Mouse (Mus musculus) hindbrain, embryonic 12.5 days (tissue): ENCODE results near the gene Rfx1. TPM values are rescaled to one million over a fixed set of nuclear protein-coding genes. Genes with fewer than 3 reads are reported as not detected.

Experiments
- ATAC-seq: fragments of 200-750 bp; cut with Nextera tagmentation; 2 replicates; pipeline ENCODE4 v1.8.0; 2017; ENCODE audit warnings: moderate TSS enrichment; ENCODE audit not compliant: low FRiP score
- H3K27ac ChIP-seq: fragments of 300-500 bp; sonication (generic); 2 replicates; pipeline ENCODE4 v1.5.1; 2016; ENCODE audit warnings: mild to moderate bottlenecking
- H3K27me3 ChIP-seq: fragments of 300-500 bp; sonication (generic); 2 replicates; pipeline ENCODE4 v1.6.1; 2016; ENCODE audit warnings: mild to moderate bottlenecking
- H3K36me3 ChIP-seq: fragments of 300-500 bp; sonication (generic); 2 replicates; pipeline ENCODE4 v1.6.1; 2016; ENCODE audit warnings: mild to moderate bottlenecking
- H3K4me1 ChIP-seq: fragments of 300-500 bp; sonication (generic); 2 replicates; pipeline ENCODE4 v1.6.1; 2016
- H3K4me2 ChIP-seq: fragments of 300-500 bp; sonication (generic); replicated peaks from 2 replicates; pipeline ENCODE4 v1.6.1; 2016; ENCODE audit warnings: mild to moderate bottlenecking
- H3K4me3 ChIP-seq: fragments of 300-500 bp; sonication (generic); 2 replicates; pipeline ENCODE4 v1.5.1; 2016; ENCODE audit warnings: mild to moderate bottlenecking
- H3K9ac ChIP-seq: fragments of 300-500 bp; sonication (generic); 2 replicates; pipeline ENCODE4 v1.6.1; 2016; ENCODE audit warnings: mild to moderate bottlenecking, moderate library complexity
- H3K9me3 ChIP-seq: fragments of 300-500 bp; sonication (generic); replicated peaks from 2 replicates; pipeline ENCODE4 v1.6.1; 2016; ENCODE audit warnings: mild to moderate bottlenecking
- WGBS: fragments of 180-500 bp; shearing (Covaris S2); methylation state at CpG from one replicate; pipeline ENCODE4 v1.1.7; 2016; 5-methylcytosine and 5-hydroxymethylcytosine counted together
- polyA plus RNA-seq: library from polyadenylated mRNA; unstranded; fragments of >200 nt; fragmentation: Nextera tagmentation; extraction: Ambion mirVana; gene quantifications from 2 replicates; pipeline ENCODE4 v1.2.1, GENCODE M21; 2016

The Rfx1 gene
- polyA plus RNA-seq, 1 experiment from 2014 or later: 9.4 TPM

DNA sequence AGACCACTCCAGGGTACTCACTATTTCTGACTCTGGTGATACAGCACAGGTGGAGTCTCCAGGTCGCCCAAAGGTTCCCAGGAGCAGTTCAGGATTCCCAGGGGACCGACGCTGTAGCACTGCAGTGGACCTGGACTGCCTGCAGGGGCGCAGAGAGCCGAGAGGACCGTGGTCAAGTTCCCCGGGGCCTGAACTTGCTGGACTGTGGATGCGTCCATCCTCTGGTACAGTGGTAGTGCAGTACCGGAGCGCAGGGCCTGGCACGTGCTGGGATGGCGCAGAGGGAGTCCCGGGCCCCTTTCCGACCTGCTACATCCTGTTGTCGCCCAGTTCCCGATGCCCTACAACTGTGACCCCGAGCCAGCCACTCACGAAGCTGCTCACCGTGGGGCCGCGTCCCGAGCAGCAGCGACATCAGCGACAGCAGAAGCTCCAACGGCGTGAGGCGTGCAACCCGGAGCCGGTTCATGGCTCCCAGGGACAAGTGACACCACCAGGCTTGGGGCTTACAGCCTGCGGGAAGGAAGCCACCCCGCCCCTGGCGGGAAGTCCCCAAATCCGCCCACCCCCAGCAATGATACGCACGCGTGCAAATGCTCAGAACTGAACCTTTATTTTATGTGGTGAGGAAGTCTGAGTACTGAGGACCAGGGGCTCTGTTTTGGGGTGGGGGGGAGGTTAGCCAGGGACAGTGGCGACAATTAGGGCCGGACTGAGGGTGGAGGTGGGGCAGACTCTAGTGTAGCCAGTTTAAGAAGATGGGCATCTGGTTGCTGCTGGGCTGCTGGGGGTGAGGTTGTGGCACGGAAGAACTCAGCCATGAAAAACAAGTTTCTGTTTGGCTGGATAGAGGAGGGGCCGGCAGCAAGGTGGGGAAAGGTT lies 24.3 kb upstream of the Rfx1 start, which contains the start of gene Il27ra:
Gene Il27ra (minus strand): TSS at position 524 of the 882 bp plus-strand sequence.
- H3K36me3 ChIP-seq: no peaks in the 10 kb centered on the region
- peak within 1 kb of the TSS; percentile 30 for H3K4me3 ChIP-seq
- peak within 1 kb of the TSS; percentile 33; the same call in 1 of the 2 replicates for H3K9ac ChIP-seq
- no peaks in the 10 kb centered on the region for H3K9me3 ChIP-seq
- 4% methylated on average over 40 of the region's 40 CpGs for WGBS
- ATAC-seq: peak; percentile 60
- no peak within 1 kb of the TSS for H3K27ac ChIP-seq
- H3K4me1 ChIP-seq: peaks cover 17% of the 10 kb centered on the region
- peak within 1 kb of the TSS; percentile 55 for H3K4me2 ChIP-seq
- peaks cover 81% of the 10 kb centered on the region for H3K27me3 ChIP-seq

- no peaks in the 10 kb centered on the region for H3K36me3 ChIP-seq
- no peak for ATAC-seq
- H3K27ac ChIP-seq: no peak overlapping the region
- H3K9ac ChIP-seq: no peak overlapping the region
- no peaks in the 10 kb centered on the region for H3K9me3 ChIP-seq
- H3K27me3 ChIP-seq: peaks cover 79% of the 10 kb centered on the region
- WGBS: 38% methylated on average over 12 of the region's 12 CpGs
- H3K4me3 ChIP-seq: no peak overlapping the region
- H3K4me1 ChIP-seq: peaks cover 17% of the 10 kb centered on the region
- peak overlapping the region; percentile 55; the same call in 1 of the 2 replicates for H3K4me2 ChIP-seq
Measured at GRCm38 (mm10) chr8:84042948-84043342, 23.7 kb upstream of the Rfx1 start.

GRCm38 (mm10) chr8:84044103-84044502 lies 22.5 kb upstream of the Rfx1 start:
- no peak for ATAC-seq
- no peaks in the 10 kb centered on the region for H3K9me3 ChIP-seq
- WGBS: 6% methylated on average over 7 of the region's 7 CpGs
- no peak overlapping the region for H3K4me3 ChIP-seq
- peaks cover 70% of the 10 kb centered on the region for H3K27me3 ChIP-seq
- no peak overlapping the region for H3K27ac ChIP-seq
- H3K9ac ChIP-seq: no peak overlapping the region
- H3K36me3 ChIP-seq: no peaks in the 10 kb centered on the region
- peaks cover 17% of the 10 kb centered on the region for H3K4me1 ChIP-seq
- H3K4me2 ChIP-seq: no peak overlapping the region

GRCm38 (mm10) chr8:84044900-84045299 lies 21.7 kb upstream of the Rfx1 start, which contains the start of gene Rln3:
Gene Rln3 (minus strand): TSS chr8:84045000.
- peak within 1 kb of the TSS; percentile 29; the same call in 1 of the 2 replicates for H3K4me2 ChIP-seq
- no peaks in the 10 kb centered on the region for H3K9me3 ChIP-seq
- no peak within 1 kb of the TSS for H3K4me3 ChIP-seq
- WGBS: 14% methylated on average over 9 of the region's 9 CpGs
- peaks cover 17% of the 10 kb centered on the region for H3K4me1 ChIP-seq
- H3K36me3 ChIP-seq: no peaks in the 10 kb centered on the region
- H3K27ac ChIP-seq: no peak within 1 kb of the TSS
- peaks cover 64% of the 10 kb centered on the region for H3K27me3 ChIP-seq
- no peak for ATAC-seq
- no peak within 1 kb of the TSS for H3K9ac ChIP-seq

- Histone ChIP-seq H3K4me2 (no peak overlapping the region), H3K27ac (no peak overlapping the region), H3K27me3 (peaks cover 48% of the 10 kb centered on the region), H3K9me3 (no peaks in the 10 kb centered on the region), H3K4me3 (no peak overlapping the region), H3K9ac (no peak overlapping the region), H3K36me3 (no peaks in the 10 kb centered on the region), H3K4me1 (peaks cover 19% of the 10 kb centered on the region)
- ATAC-seq: no peak
- WGBS: 88% methylated on average over 3 of the region's 3 CpGs
Measured at GRCm38 (mm10) chr8:84046505-84046904, 20.1 kb upstream of the Rfx1 start.

GRCm38 (mm10) chr8:84048171-84048570 lies 18.5 kb upstream of the Rfx1 start:
- Histone ChIP-seq H3K4me1 (peaks cover 11% of the 10 kb centered on the region; the same call in 1 of the 2 replicates), H3K27ac (no peak overlapping the region), H3K36me3 (no peaks in the 10 kb centered on the region), H3K9ac (no peak overlapping the region), H3K4me2 (no peak overlapping the region), H3K27me3 (peaks cover 32% of the 10 kb centered on the region), H3K9me3 (no peaks in the 10 kb centered on the region), H3K4me3 (no peak overlapping the region)
- ATAC-seq: no peak
- WGBS: 77% methylated on average over 5 of the region's 5 CpGs

DNA sequence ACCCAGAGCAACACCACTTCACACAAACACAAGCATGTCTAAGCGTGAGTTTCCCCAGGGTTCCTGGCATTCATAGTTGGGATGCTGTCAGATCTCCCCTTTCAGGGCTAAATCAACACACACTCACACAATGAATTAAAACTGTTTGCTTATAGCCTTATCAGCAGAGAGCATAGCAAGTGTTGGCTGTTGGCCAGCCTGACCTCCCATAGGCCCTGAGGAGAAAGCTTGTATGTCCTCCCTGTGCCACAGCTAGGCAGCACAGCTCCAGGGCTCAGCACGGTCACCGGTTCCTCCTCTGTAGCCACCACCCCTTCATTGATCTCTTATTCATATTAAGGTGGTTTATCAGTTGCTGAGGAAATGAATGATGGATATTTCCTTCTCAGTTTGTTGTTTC lies 13.9 kb upstream of the Rfx1 start:
- Histone ChIP-seq H3K36me3 (no peaks in the 10 kb centered on the region), H3K4me3 (no peak overlapping the region), H3K4me2 (no peak overlapping the region), H3K9ac (no peak overlapping the region), H3K27ac (no peak overlapping the region), H3K4me1 (0 out of 2 replicates have a peak, but pooled peaks cover 3% of the 10 kb centered on the region), H3K27me3 (peaks cover 2% of the 10 kb centered on the region; the same call in 1 of the 2 replicates), H3K9me3 (no peaks in the 10 kb centered on the region)
- 77% methylated on average over 3 of the region's 3 CpGs for WGBS
- no peak for ATAC-seq

DNA sequence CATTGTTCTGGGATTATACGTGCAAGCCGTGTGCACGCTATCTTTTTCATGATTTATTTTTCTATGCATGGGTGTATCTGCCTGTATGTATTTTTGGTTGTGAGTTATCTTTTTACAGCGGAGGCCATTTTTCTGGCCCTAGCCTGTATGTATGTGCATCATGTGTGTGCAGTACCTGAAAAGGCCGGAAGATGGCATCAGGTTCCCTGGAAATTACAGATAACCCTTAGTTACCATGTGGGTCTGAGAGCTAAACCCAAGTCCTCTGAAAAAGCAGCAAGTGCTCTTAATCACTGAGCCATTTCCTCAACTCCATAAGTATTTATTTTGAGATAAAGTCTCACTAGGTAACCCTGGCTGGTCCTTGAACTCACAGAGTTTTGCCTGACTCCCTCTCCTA lies 13.4 kb upstream of the Rfx1 start:
- Histone ChIP-seq H3K27me3 (peaks cover 2% of the 10 kb centered on the region; the same call in 1 of the 2 replicates), H3K4me1 (0 out of 2 replicates have a peak, but pooled peaks cover 3% of the 10 kb centered on the region), H3K9ac (no peak overlapping the region), H3K36me3 (no peaks in the 10 kb centered on the region), H3K9me3 (no peaks in the 10 kb centered on the region), H3K4me3 (no peak overlapping the region), H3K27ac (no peak overlapping the region), H3K4me2 (no peak overlapping the region)
- WGBS: 95% methylated on average over 5 of the region's 5 CpGs
- ATAC-seq: no peak

DNA sequence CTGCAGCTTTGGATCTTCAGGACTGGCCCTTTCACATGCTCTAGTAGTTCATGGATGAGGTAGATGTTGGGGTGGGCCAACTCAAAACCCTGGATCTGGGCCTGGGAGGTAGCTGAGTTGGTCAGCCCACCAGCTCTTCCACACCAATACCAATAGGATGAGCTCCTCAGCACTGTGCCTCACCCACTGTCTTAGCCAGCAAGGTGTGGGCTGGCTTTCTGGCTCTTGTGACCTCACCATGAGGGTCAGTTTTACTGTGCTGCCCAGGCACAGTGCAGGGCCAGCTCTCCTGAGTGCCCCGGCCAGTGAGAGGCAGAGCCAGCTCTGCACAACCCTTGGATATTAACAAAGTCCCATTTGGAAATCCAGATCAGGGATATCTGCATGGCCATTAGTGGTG lies 8.8 kb upstream of the Rfx1 start:
- H3K27me3 ChIP-seq: peaks cover 2% of the 10 kb centered on the region; the same call in 1 of the 2 replicates
- no peak overlapping the region for H3K27ac ChIP-seq
- 96% methylated on average over 1 of the region's 1 CpGs for WGBS
- no peaks in the 10 kb centered on the region for H3K4me1 ChIP-seq
- no peak overlapping the region for H3K4me3 ChIP-seq
- no peak overlapping the region for H3K4me2 ChIP-seq
- no peak for ATAC-seq
- no peaks in the 10 kb centered on the region for H3K36me3 ChIP-seq
- H3K9ac ChIP-seq: no peak overlapping the region
- H3K9me3 ChIP-seq: no peaks in the 10 kb centered on the region

DNA sequence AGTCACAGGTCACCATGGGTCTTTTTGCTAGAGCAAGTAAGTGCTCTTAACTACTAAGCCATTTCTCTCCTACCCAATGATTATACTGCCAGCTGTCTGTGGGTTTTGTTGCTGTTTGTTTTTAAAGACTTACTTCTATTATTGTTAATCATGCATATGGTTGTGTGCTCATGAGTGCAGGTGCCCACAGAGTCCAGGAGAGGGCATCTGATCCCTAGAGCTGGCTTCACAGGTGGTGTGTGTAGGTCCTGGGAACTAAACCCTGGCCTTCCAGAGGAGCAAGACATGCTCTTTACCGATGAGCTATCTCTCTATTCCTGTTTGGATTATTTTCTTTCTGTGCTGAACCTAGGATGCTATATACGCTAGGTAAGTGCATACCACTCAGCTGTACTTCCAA lies 7.4 kb upstream of the Rfx1 start:
- H3K9me3 ChIP-seq: no peaks in the 10 kb centered on the region
- H3K9ac ChIP-seq: no peak overlapping the region
- no peaks in the 10 kb centered on the region for H3K4me1 ChIP-seq
- no peaks in the 10 kb centered on the region for H3K36me3 ChIP-seq
- ATAC-seq: no peak
- no peak overlapping the region for H3K4me2 ChIP-seq
- no peak overlapping the region for H3K4me3 ChIP-seq
- H3K27me3 ChIP-seq: peaks cover 2% of the 10 kb centered on the region; the same call in 1 of the 2 replicates
- H3K27ac ChIP-seq: no peak overlapping the region
- WGBS: 98% methylated on average over 2 of the region's 2 CpGs

- 88% methylated on average over 2 of the region's 2 CpGs for WGBS
- peaks cover 2% of the 10 kb centered on the region; the same call in 1 of the 2 replicates for H3K27me3 ChIP-seq
- no peak overlapping the region for H3K4me2 ChIP-seq
- H3K36me3 ChIP-seq: no peaks in the 10 kb centered on the region
- H3K27ac ChIP-seq: no peak overlapping the region
- no peak overlapping the region for H3K9ac ChIP-seq
- no peak for ATAC-seq
- no peaks in the 10 kb centered on the region for H3K4me1 ChIP-seq
- H3K9me3 ChIP-seq: no peaks in the 10 kb centered on the region
- no peak overlapping the region for H3K4me3 ChIP-seq
Measured at GRCm38 (mm10) chr8:84060245-84060644, 6.4 kb upstream of the Rfx1 start.

GRCm38 (mm10) chr8:84063861-84064610 lies 2.6 kb upstream of the Rfx1 start:
- H3K9ac ChIP-seq: no peak overlapping the region
- H3K27ac ChIP-seq: no peak overlapping the region
- H3K4me1 ChIP-seq: peaks cover 22% of the 10 kb centered on the region
- 74% methylated on average over 8 of the region's 8 CpGs for WGBS
- no peaks in the 10 kb centered on the region for H3K9me3 ChIP-seq
- H3K4me3 ChIP-seq: no peak overlapping the region
- H3K27me3 ChIP-seq: no peaks in the 10 kb centered on the region
- no peaks in the 10 kb centered on the region for H3K36me3 ChIP-seq
- no peak overlapping the region for H3K4me2 ChIP-seq
- ATAC-seq: no peak
